Mouse (Mus musculus) hindbrain, embryonic 11.5 days (tissue): ENCODE measurements around the gene 1190007I07Rik. TPM values are rescaled to one million over a fixed set of nuclear protein-coding genes. Genes with fewer than 3 reads are reported as not detected.

Experiments used
- ATAC-seq: fragments of 200-750 bp; cut with Nextera tagmentation; 2 replicates; pipeline ENCODE4 v1.8.0; 2017; ENCODE audit warnings: mild to moderate bottlenecking, moderate TSS enrichment, moderate library complexity; ENCODE audit not compliant: low FRiP score
- DNase-seq: peaks from one replicate; pipeline ENCODE4 v3.0.0-alpha.2; 2015; ENCODE audit warnings: low spot score
- H3K27ac ChIP-seq: fragments of 300-500 bp; sonication (generic); 2 replicates; pipeline ENCODE4 v1.5.1; 2014; ENCODE audit warnings: mild to moderate bottlenecking, low read depth, low read length
- H3K27me3 ChIP-seq: fragments of 300-500 bp; sonication (generic); 2 replicates; pipeline ENCODE4 v1.6.1; 2014; ENCODE audit warnings: mild to moderate bottlenecking, low read length, moderate library complexity, mixed read lengths; ENCODE audit not compliant: control insufficient read depth, insufficient read depth
- H3K36me3 ChIP-seq: fragments of 300-500 bp; sonication (generic); 2 replicates; pipeline ENCODE4 v1.6.1; 2014; ENCODE audit warnings: mild to moderate bottlenecking, low read length, moderate library complexity, mixed read lengths; ENCODE audit not compliant: control insufficient read depth, insufficient read depth
- H3K4me1 ChIP-seq: fragments of 300-500 bp; sonication (generic); replicated peaks from 2 replicates; pipeline ENCODE4 v1.6.1; 2014; ENCODE audit warnings: low read length, mixed read lengths; ENCODE audit not compliant: control insufficient read depth, insufficient read depth
- H3K4me2 ChIP-seq: fragments of 300-500 bp; sonication (generic); replicated peaks from 2 replicates; pipeline ENCODE4 v1.6.1; 2014; ENCODE audit warnings: mild to moderate bottlenecking, low read depth, low read length
- H3K4me3 ChIP-seq: fragments of 300-500 bp; sonication (generic); 2 replicates; pipeline ENCODE4 v1.5.1; 2014; ENCODE audit warnings: low read depth, low read length
- H3K9ac ChIP-seq: fragments of 300-500 bp; sonication (generic); 2 replicates; pipeline ENCODE4 v1.6.1; 2014; ENCODE audit warnings: low read depth, low read length
- H3K9me3 ChIP-seq: fragments of 300-500 bp; sonication (generic); 2 replicates; pipeline ENCODE4 v1.6.1; 2016; ENCODE audit warnings: low read length; ENCODE audit not compliant: control insufficient read depth
- WGBS: fragments of 180-500 bp; shearing (Covaris S2); extraction: QIAGEN DNeasy Blood & Tissue Kit; methylation state at CpG from one replicate; pipeline ENCODE4 v1.1.7; 2014; 5-methylcytosine and 5-hydroxymethylcytosine counted together
- polyA plus RNA-seq: library from polyadenylated mRNA; unstranded; fragments of >200 nt; fragmentation: Nextera tagmentation; extraction: Ambion mirVana; gene quantifications from 2 replicates; pipeline ENCODE4 v1.2.1, GENCODE M21; 2014

The 1190007I07Rik gene
- polyA plus RNA-seq, 1 experiment from 2014 or later = 33.7 TPM

GRCm38 (mm10) chr10:82652625-82653024, 29.6 kb upstream of the 1190007I07Rik start:
- ATAC-seq = no peak
- WGBS = 73% methylated on average over 5 of the region's 5 CpGs
- H3K4me3 ChIP-seq = no peak overlapping the region
- no peaks in the 10 kb centered on the region for H3K36me3 ChIP-seq
- H3K4me2 ChIP-seq = no peak overlapping the region
- no peaks in the 10 kb centered on the region for H3K9me3 ChIP-seq
- DNase-seq = no peak
- no peaks in the 10 kb centered on the region for H3K27me3 ChIP-seq
- H3K27ac ChIP-seq = no peak overlapping the region
- no peaks in the 10 kb centered on the region for H3K4me1 ChIP-seq
- no peak overlapping the region for H3K9ac ChIP-seq

GRCm38 (mm10) chr10:82651221-82651620, 28.2 kb upstream of the 1190007I07Rik start:
- no peaks in the 10 kb centered on the region for H3K9me3 ChIP-seq
- 94% methylated on average over 5 of the region's 5 CpGs for WGBS
- H3K36me3 ChIP-seq = peaks cover under 1% of the 10 kb centered on the region
- no peak overlapping the region for H3K9ac ChIP-seq
- H3K4me1 ChIP-seq = no peaks in the 10 kb centered on the region
- no peak overlapping the region for H3K27ac ChIP-seq
- no peak overlapping the region for H3K4me3 ChIP-seq
- H3K27me3 ChIP-seq = no peaks in the 10 kb centered on the region
- DNase-seq (no peak), ATAC-seq (no peak)
- H3K4me2 ChIP-seq = no peak overlapping the region

GRCm38 (mm10) chr10:82647205-82647811, 24.3 kb upstream of the 1190007I07Rik start:
- Histone ChIP-seq H3K27me3 (no peaks in the 10 kb centered on the region), H3K4me3 (no peak overlapping the region), H3K9ac (no peak overlapping the region), H3K27ac (no peak overlapping the region), H3K4me1 (no peaks in the 10 kb centered on the region), H3K4me2 (no peak overlapping the region), H3K36me3 (peaks cover 11% of the 10 kb centered on the region), H3K9me3 (no peaks in the 10 kb centered on the region)
- 93% methylated on average over 17 of the region's 17 CpGs for WGBS
- ATAC-seq (no peak), DNase-seq (no peak)

- no peaks in the 10 kb centered on the region for H3K27me3 ChIP-seq
- no peak overlapping the region for H3K4me2 ChIP-seq
- no peak for DNase-seq
- no peak overlapping the region for H3K27ac ChIP-seq
- 91% methylated on average over 8 of the region's 8 CpGs for WGBS
- no peaks in the 10 kb centered on the region for H3K4me1 ChIP-seq
- no peak overlapping the region for H3K9ac ChIP-seq
- no peaks in the 10 kb centered on the region for H3K9me3 ChIP-seq
- no peak overlapping the region for H3K4me3 ChIP-seq
- H3K36me3 ChIP-seq = peaks cover 13% of the 10 kb centered on the region
- no peak for ATAC-seq
Measured at GRCm38 (mm10) chr10:82646083-82646482, 23.1 kb upstream of the 1190007I07Rik start.

GRCm38 (mm10) chr10:82641481-82641880, 18.5 kb upstream of the 1190007I07Rik start:
- WGBS = 93% methylated on average over 9 of the region's 9 CpGs
- Histone ChIP-seq H3K27me3 (no peaks in the 10 kb centered on the region), H3K9ac (no peak overlapping the region), H3K4me2 (no peak overlapping the region), H3K9me3 (no peaks in the 10 kb centered on the region), H3K27ac (no peak overlapping the region), H3K4me1 (no peaks in the 10 kb centered on the region), H3K4me3 (no peak overlapping the region), H3K36me3 (peaks cover 26% of the 10 kb centered on the region)
- ATAC-seq = no peak
- no peak for DNase-seq

- ATAC-seq (no peak), DNase-seq (no peak)
- Histone ChIP-seq H3K27me3 (no peaks in the 10 kb centered on the region), H3K4me2 (no peak overlapping the region), H3K4me3 (no peak overlapping the region), H3K4me1 (no peaks in the 10 kb centered on the region), H3K36me3 (peaks cover 19% of the 10 kb centered on the region), H3K27ac (no peak overlapping the region), H3K9me3 (no peaks in the 10 kb centered on the region), H3K9ac (no peak overlapping the region)
- WGBS = 90% methylated on average over 8 of the region's 8 CpGs
Measured at GRCm38 (mm10) chr10:82639032-82639698, 16.1 kb upstream of the 1190007I07Rik start.

- no peaks in the 10 kb centered on the region for H3K27me3 ChIP-seq
- no peak overlapping the region for H3K27ac ChIP-seq
- H3K4me2 ChIP-seq = no peak overlapping the region
- no peak for ATAC-seq
- no peak overlapping the region for H3K9ac ChIP-seq
- 95% methylated on average over 3 of the region's 3 CpGs for WGBS
- no peak overlapping the region for H3K4me3 ChIP-seq
- H3K36me3 ChIP-seq = peaks cover 15% of the 10 kb centered on the region
- H3K9me3 ChIP-seq = no peaks in the 10 kb centered on the region
- H3K4me1 ChIP-seq = no peaks in the 10 kb centered on the region
- DNase-seq = no peak
Measured at GRCm38 (mm10) chr10:82636321-82636720, 13.3 kb upstream of the 1190007I07Rik start.

GRCm38 (mm10) chr10:82634348-82634747, 11.3 kb upstream of the 1190007I07Rik start:
- H3K4me1 ChIP-seq = no peaks in the 10 kb centered on the region; the same call in none of the 2 replicates
- no peak overlapping the region for H3K9ac ChIP-seq
- WGBS = 94% methylated on average over 7 of the region's 7 CpGs
- no peaks in the 10 kb centered on the region for H3K27me3 ChIP-seq
- H3K36me3 ChIP-seq = peaks cover 11% of the 10 kb centered on the region
- DNase-seq = no peak
- no peak overlapping the region for H3K4me3 ChIP-seq
- no peaks in the 10 kb centered on the region for H3K9me3 ChIP-seq
- ATAC-seq = no peak
- no peak overlapping the region for H3K27ac ChIP-seq
- H3K4me2 ChIP-seq = no peak overlapping the region
